Mouse (Mus musculus) macrophage (primary cell): ENCODE results near the gene Nab1. TPM values are rescaled to one million over a fixed set of nuclear protein-coding genes. Genes with fewer than 3 reads are reported as not detected.

Source experiments
- polyA plus RNA-seq: library from polyadenylated mRNA; stranded (reverse); fragments of 250-400 nt; gene quantifications from 3 replicates; pipeline ENCODE4 v1.2.4, GENCODE M21; 2018; ENCODE audit warnings: inconsistent platforms

Gene Nab1
- polyA plus RNA-seq, 1 experiment from 2014 or later = 59.6 TPM

Other genes with a start within 250 kb of the Nab1 start
- 1.1 to 3.0 TPM (median 2.4 TPM) in 3 replicates for gene Nemp2, start 130.0 kb upstream of the Nab1 start, polyA plus RNA-seq
- gene Mfsd6, start 226.8 kb upstream of the Nab1 start, polyA plus RNA-seq = 21.9 to 30.0 TPM (median 28.6 TPM) in 3 replicates